Mouse (Mus musculus): Measurements from ENCODE around the gene Pard3b. TPM values are rescaled to one million over a fixed set of nuclear protein-coding genes. Genes with fewer than 3 reads are reported as not detected.

The Pard3b gene
- polyA plus RNA-seq, 1 experiment = 3.4 TPM

GRCm38 (mm10) chr1:62679466-62679865 lies 1040.8 kb downstream of the Pard3b start:
- TF ChIP-seq POLR2A (IDR thresholded peaks at IDR 0.05; ENCODE audit: low read depth, low read length) = no peak
- TF ChIP-seq CTCF (conservative IDR thresholded peaks at IDR 0.05; ENCODE audit: insufficient read depth, insufficient read length, low read depth, low read length) = no peak
- H3K36me3 ChIP-seq (ENCODE audit: control insufficient read depth, insufficient read depth, low read length) = no peaks in the 10 kb centered on the region
- 79% methylated on average over 2 of the region's 2 CpGs for WGBS

GRCm38 (mm10) chr1:62682456-62683385 lies 1044.1 kb downstream of the Pard3b start:
- no peak overlapping the region for H3K4me3 ChIP-seq (ENCODE audit: insufficient read depth, low read depth, low read length)
- no peak for DNase-seq
- no peak overlapping the region for H3K27ac ChIP-seq (ENCODE audit: insufficient read depth, low read depth, low read length)
- H3K4me1 ChIP-seq (ENCODE audit: control insufficient read depth, insufficient read depth, low read length) = no peaks in the 10 kb centered on the region
- WGBS = 62% methylated on average over 21 of the region's 21 CpGs
- H3K36me3 ChIP-seq (ENCODE audit: control insufficient read depth, insufficient read depth, low read length) = no peaks in the 10 kb centered on the region
- no peak for TF ChIP-seq POLR2A (IDR thresholded peaks at IDR 0.05; ENCODE audit: low read depth, low read length)
- no peak for TF ChIP-seq CTCF (conservative IDR thresholded peaks at IDR 0.05; ENCODE audit: insufficient read depth, insufficient read length, low read depth, low read length)
- no peaks in the 10 kb centered on the region for H3K27me3 ChIP-seq (replicated peaks; ENCODE audit: control insufficient read depth, insufficient read depth, low read length)

More at GRCm38 (mm10) chr1:62679466-62679865, 1040.8 kb downstream of the Pard3b start:
- no peak overlapping the region for H3K4me3 ChIP-seq (ENCODE audit: insufficient read depth, low read depth, low read length)
- no peaks in the 10 kb centered on the region for H3K4me1 ChIP-seq (ENCODE audit: control insufficient read depth, insufficient read depth, low read length)
- H3K27ac ChIP-seq (ENCODE audit: insufficient read depth, low read depth, low read length) = no peak overlapping the region
- DNase-seq = no peak
- H3K27me3 ChIP-seq (replicated peaks; ENCODE audit: control insufficient read depth, insufficient read depth, low read length) = no peaks in the 10 kb centered on the region

GRCm38 (mm10) chr1:62683498-62683897 lies 1044.9 kb downstream of the Pard3b start:
- Histone ChIP-seq H3K4me1 (ENCODE audit: control insufficient read depth, insufficient read depth, low read length) (no peaks in the 10 kb centered on the region), H3K4me3 (ENCODE audit: insufficient read depth, low read depth, low read length) (no peak overlapping the region), H3K27ac (ENCODE audit: insufficient read depth, low read depth, low read length) (no peak overlapping the region), H3K36me3 (ENCODE audit: control insufficient read depth, insufficient read depth, low read length) (no peaks in the 10 kb centered on the region), H3K27me3 (replicated peaks; ENCODE audit: control insufficient read depth, insufficient read depth, low read length) (no peaks in the 10 kb centered on the region)
- no peak for DNase-seq
- 83% methylated on average over 2 of the region's 2 CpGs for WGBS
- TF ChIP-seq CTCF (conservative IDR thresholded peaks at IDR 0.05; ENCODE audit: insufficient read depth, insufficient read length, low read depth, low read length) (no peak), POLR2A (IDR thresholded peaks at IDR 0.05; ENCODE audit: low read depth, low read length) (no peak)

- H3K4me3 ChIP-seq (ENCODE audit: insufficient read depth, low read depth, low read length) = no peak overlapping the region
- 84% methylated on average over 8 of the region's 8 CpGs for WGBS
- H3K27ac ChIP-seq (ENCODE audit: insufficient read depth, low read depth, low read length) = no peak overlapping the region
- H3K36me3 ChIP-seq (ENCODE audit: control insufficient read depth, insufficient read depth, low read length) = no peaks in the 10 kb centered on the region
- H3K27me3 ChIP-seq (replicated peaks; ENCODE audit: control insufficient read depth, insufficient read depth, low read length) = no peaks in the 10 kb centered on the region
- DNase-seq = no peak
- TF ChIP-seq CTCF (conservative IDR thresholded peaks at IDR 0.05; ENCODE audit: insufficient read depth, insufficient read length, low read depth, low read length) (no peak), POLR2A (IDR thresholded peaks at IDR 0.05; ENCODE audit: low read depth, low read length) (no peak)
- no peaks in the 10 kb centered on the region for H3K4me1 ChIP-seq (ENCODE audit: control insufficient read depth, insufficient read depth, low read length)
These were observed 1048.9 kb downstream of the Pard3b start for GRCm38 (mm10) chr1:62687511-62687910.

- TF ChIP-seq CTCF (conservative IDR thresholded peaks at IDR 0.05; ENCODE audit: insufficient read depth, insufficient read length, low read depth, low read length) (no peak), POLR2A (IDR thresholded peaks at IDR 0.05; ENCODE audit: low read depth, low read length) (no peak)
- Histone ChIP-seq H3K4me3 (ENCODE audit: insufficient read depth, low read depth, low read length) (no peak overlapping the region), H3K4me1 (ENCODE audit: control insufficient read depth, insufficient read depth, low read length) (no peaks in the 10 kb centered on the region), H3K27me3 (replicated peaks; ENCODE audit: control insufficient read depth, insufficient read depth, low read length) (no peaks in the 10 kb centered on the region), H3K36me3 (ENCODE audit: control insufficient read depth, insufficient read depth, low read length) (no peaks in the 10 kb centered on the region), H3K27ac (ENCODE audit: insufficient read depth, low read depth, low read length) (no peak overlapping the region)
- WGBS = 85% methylated on average over 6 of the region's 6 CpGs
- DNase-seq = no peak
These were observed 1052.6 kb downstream of the Pard3b start for GRCm38 (mm10) chr1:62691175-62691574.

Data from kidney, adult 2 months (tissue).